Mouse (Mus musculus): ENCODE data around the gene Gdf5. TPM values are rescaled to one million over a fixed set of nuclear protein-coding genes. Genes with fewer than 3 reads are reported as not detected.
A peak's percentile ranks its signal among the peaks of the same experiment; 100 is the strongest.
"Not testable (repeated sequence)": the region's sequence is repeated elsewhere in the genome, so short reads cannot be mapped to it uniquely, and the experiment has no call there.

The Gdf5 gene
- polyA plus RNA-seq, 1 experiment, result 1.3 TPM

DNA sequence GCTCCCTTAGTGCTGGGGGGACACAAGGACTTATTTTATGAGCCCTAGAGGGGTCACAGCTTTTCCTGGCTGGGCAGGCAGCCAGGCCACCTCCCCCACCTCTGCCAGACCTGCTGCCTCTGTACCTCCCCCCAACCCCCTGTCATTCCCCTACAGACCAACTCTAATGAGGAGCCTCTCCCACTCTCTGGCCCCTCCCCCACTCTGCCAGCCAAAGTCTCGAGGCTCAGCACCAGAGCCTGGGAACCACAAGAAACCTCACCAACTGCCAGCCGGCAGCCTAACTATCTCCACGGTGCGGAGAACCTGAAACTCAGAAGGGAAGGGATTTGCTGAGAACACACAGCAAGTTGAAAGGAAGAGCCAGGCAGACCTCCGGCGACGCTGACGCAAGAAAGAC is 1.7 kb downstream of the Gdf5 start:
- H3K27ac ChIP-seq (ENCODE audit: insufficient read depth, low read length), result no peak overlapping the region
- H3K4me3 ChIP-seq (ENCODE audit: insufficient read depth, low read length), result no peak overlapping the region
- H3K4me1 ChIP-seq (ENCODE audit: control insufficient read depth, insufficient read depth, low read length), result peaks cover 5% of the 10 kb centered on the region; the same call in 1 of the 2 replicates
- TF ChIP-seq CTCF (IDR thresholded peaks at IDR 0.05; ENCODE audit: borderline replicate concordance, insufficient read depth, low read length) (no peak), POLR2A (IDR thresholded peaks at IDR 0.05; ENCODE audit: low read depth, low read length) (no peak)

GRCm38 (mm10) chr2:155941697-155942442 is 3.3 kb downstream of the Gdf5 start:
- no peak for TF ChIP-seq CTCF (IDR thresholded peaks at IDR 0.05; ENCODE audit: borderline replicate concordance, insufficient read depth, low read length)
- TF ChIP-seq POLR2A (IDR thresholded peaks at IDR 0.05; ENCODE audit: low read depth, low read length), result no peak
- H3K27ac ChIP-seq (ENCODE audit: insufficient read depth, low read length), result no peak overlapping the region
- no peaks in the 10 kb centered on the region for H3K4me1 ChIP-seq (ENCODE audit: control insufficient read depth, insufficient read depth, low read length)

GRCm38 (mm10) chr2:155940681-155941080 is 4.5 kb downstream of the Gdf5 start, which contains the start of gene Gm15557:
Gm15557 (plus strand) TSS chr2:155940728.
- Histone ChIP-seq H3K27ac (ENCODE audit: insufficient read depth, low read length) (no peak within 1 kb of the TSS), H3K4me3 (ENCODE audit: insufficient read depth, low read length) (no peak within 1 kb of the TSS)
- TF ChIP-seq POLR2A (IDR thresholded peaks at IDR 0.05; ENCODE audit: low read depth, low read length) (no peak), CTCF (IDR thresholded peaks at IDR 0.05; ENCODE audit: borderline replicate concordance, insufficient read depth, low read length) (no peak)

More at GRCm38 (mm10) chr2:155941697-155942442, 3.3 kb downstream of the Gdf5 start:
- no peak overlapping the region for H3K4me3 ChIP-seq (ENCODE audit: insufficient read depth, low read length)

GRCm38 (mm10) chr2:155939897-155940529 is 5.2 kb downstream of the Gdf5 start:
- Histone ChIP-seq H3K4me1 (ENCODE audit: control insufficient read depth, insufficient read depth, low read length) (no peaks in the 10 kb centered on the region), H3K27ac (ENCODE audit: insufficient read depth, low read length) (no peak overlapping the region), H3K4me3 (ENCODE audit: insufficient read depth, low read length) (no peak overlapping the region)
- TF ChIP-seq POLR2A (IDR thresholded peaks at IDR 0.05; ENCODE audit: low read depth, low read length) (no peak), CTCF (IDR thresholded peaks at IDR 0.05; ENCODE audit: borderline replicate concordance, insufficient read depth, low read length) (no peak)

More at GRCm38 (mm10) chr2:155940681-155941080, 4.5 kb downstream of the Gdf5 start, which contains the start of gene Gm15557:
- no peaks in the 10 kb centered on the region for H3K4me1 ChIP-seq (ENCODE audit: control insufficient read depth, insufficient read depth, low read length)

- Histone ChIP-seq H3K4me3 (ENCODE audit: insufficient read depth, low read length) (peak within 1 kb of the TSS; percentile 59), H3K27ac (ENCODE audit: insufficient read depth, low read length) (peak within 1 kb of the TSS; percentile 61), H3K4me1 (ENCODE audit: control insufficient read depth, insufficient read depth, low read length) (peaks cover 10% of the 10 kb centered on the region)
- peak; percentile 84 for TF ChIP-seq POLR2A (IDR thresholded peaks at IDR 0.05; ENCODE audit: low read depth, low read length)
- TF ChIP-seq CTCF (IDR thresholded peaks at IDR 0.05; ENCODE audit: borderline replicate concordance, insufficient read depth, low read length), result no peak
Observed at GRCm38 (mm10) chr2:155929531-155930442, 15.4 kb downstream of the Gdf5 start, which contains the start of gene Uqcc1. Uqcc1 (minus strand) TSS chr2:155930310.

DNA sequence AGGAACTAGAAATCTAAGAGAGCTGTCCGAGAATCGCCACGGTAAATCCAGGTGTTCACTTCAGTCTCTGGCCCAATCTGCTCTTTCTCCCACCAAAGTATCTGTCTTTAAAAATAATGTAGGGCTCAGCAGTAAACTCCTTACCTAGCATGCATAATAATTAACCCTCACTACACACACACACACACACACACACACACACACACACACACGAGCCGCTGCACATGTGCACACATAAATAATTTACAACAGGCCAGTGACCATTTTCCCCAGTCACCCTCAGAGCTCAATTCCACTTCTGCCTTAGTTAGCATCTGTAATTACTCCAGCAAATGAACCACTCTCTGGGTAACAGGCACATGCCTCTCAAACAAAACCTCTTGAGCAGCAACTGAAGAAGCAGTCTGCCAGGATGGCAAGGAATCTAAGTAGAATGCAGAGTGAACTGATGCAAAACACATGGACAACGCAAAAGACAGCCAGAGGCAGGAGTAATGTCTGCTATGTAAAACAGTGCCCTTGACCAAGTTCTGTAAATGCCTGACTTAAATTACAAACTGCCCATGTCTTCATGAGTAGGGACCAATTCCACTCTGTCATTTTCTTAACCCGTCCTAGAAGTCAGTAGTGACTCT is 16.3 kb downstream of the Gdf5 start:
- H3K27ac ChIP-seq (ENCODE audit: insufficient read depth, low read length), result no peak overlapping the region
- no peak for TF ChIP-seq POLR2A (IDR thresholded peaks at IDR 0.05; ENCODE audit: low read depth, low read length)
- H3K4me1 ChIP-seq (ENCODE audit: control insufficient read depth, insufficient read depth, low read length), result peaks cover 10% of the 10 kb centered on the region
- peak overlapping the region; percentile 59 for H3K4me3 ChIP-seq (ENCODE audit: insufficient read depth, low read length)

DNA sequence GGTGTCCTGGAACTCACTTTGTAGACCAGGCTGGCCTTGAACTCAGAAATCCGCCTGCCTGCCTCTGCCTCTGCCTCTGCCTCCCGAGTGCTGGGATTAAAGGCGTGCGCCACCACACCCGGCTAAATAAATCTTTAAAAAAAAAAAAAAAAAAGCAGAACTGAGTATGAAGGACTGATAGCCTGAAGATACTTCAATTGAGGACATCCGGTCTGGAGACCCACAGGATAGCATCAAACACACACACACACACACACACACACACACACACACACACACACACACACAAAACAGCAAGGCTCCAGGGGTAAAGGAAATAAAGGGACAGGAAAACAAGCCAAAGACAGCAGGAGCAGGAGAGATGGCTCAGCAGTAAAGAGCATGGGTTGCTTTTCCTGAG is 20.0 kb downstream of the Gdf5 start:
- H3K4me3 ChIP-seq (ENCODE audit: insufficient read depth, low read length); H3K4me1 ChIP-seq (ENCODE audit: control insufficient read depth, insufficient read depth, low read length); H3K27ac ChIP-seq (ENCODE audit: insufficient read depth, low read length): not testable (repeated sequence)

DNA sequence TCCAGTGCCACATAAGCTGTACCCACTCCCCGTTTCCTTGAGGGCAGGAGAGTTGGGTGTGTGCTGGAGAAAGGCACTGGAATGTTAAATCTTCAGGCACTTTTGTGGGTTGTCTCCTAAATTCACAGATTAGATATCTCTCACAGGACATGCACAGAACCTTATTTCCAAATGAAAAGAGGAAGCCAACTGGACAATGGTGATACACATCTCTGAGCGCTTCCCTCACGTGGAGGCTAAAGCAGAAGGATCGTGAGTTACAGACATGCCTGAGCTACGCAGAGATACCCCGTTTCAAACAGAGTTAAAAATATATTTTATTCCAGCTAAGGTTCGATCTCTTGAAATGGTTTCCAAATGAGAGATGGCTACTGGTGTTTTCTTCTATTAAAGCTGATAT is 22.0 kb downstream of the Gdf5 start:
- H3K27ac ChIP-seq (ENCODE audit: insufficient read depth, low read length), result no peak overlapping the region
- TF ChIP-seq CTCF (IDR thresholded peaks at IDR 0.05; ENCODE audit: borderline replicate concordance, insufficient read depth, low read length) (no peak), POLR2A (IDR thresholded peaks at IDR 0.05; ENCODE audit: low read depth, low read length) (no peak)
- no peak overlapping the region for H3K4me3 ChIP-seq (ENCODE audit: insufficient read depth, low read length)
- no peaks in the 10 kb centered on the region for H3K4me1 ChIP-seq (ENCODE audit: control insufficient read depth, insufficient read depth, low read length)

- no peak for TF ChIP-seq CTCF (IDR thresholded peaks at IDR 0.05; ENCODE audit: borderline replicate concordance, insufficient read depth, low read length)
- no peak for TF ChIP-seq POLR2A (IDR thresholded peaks at IDR 0.05; ENCODE audit: low read depth, low read length)
- Histone ChIP-seq H3K27ac (ENCODE audit: insufficient read depth, low read length) (no peak overlapping the region), H3K4me3 (ENCODE audit: insufficient read depth, low read length) (no peak overlapping the region), H3K4me1 (ENCODE audit: control insufficient read depth, insufficient read depth, low read length) (no peaks in the 10 kb centered on the region)
Observed at GRCm38 (mm10) chr2:155914684-155915083, 30.5 kb downstream of the Gdf5 start.
